Mouse (Mus musculus): Measurements from ENCODE around the gene Zfp518a. TPM values are rescaled to one million over a fixed set of nuclear protein-coding genes. Genes with fewer than 3 reads are reported as not detected.

Gene Zfp518a
- polyA plus RNA-seq (2015; fragmentation: Nextera tagmentation; extraction: Ambion mirVana), result 6.3 and 6.9 TPM in 2 replicates

- ATAC-seq (replicated peaks; ENCODE audit: extremely low read depth, insufficient read depth, low FRiP score), result peak; percentile 77
- Histone ChIP-seq H3K4me2 (ENCODE audit: low read depth, low read length) (peak within 1 kb of the TSS; percentile 84), H3K4me3 (ENCODE audit: low read length) (peak within 1 kb of the TSS; percentile 93), H3K4me1 (ENCODE audit: control insufficient read depth, insufficient read depth, low read length) (peaks cover 3% of the 10 kb centered on the region; the same call in 1 of the 2 replicates), H3K36me3 (ENCODE audit: control insufficient read depth, insufficient read depth) (no peaks in the 10 kb centered on the region), H3K27me3 (ENCODE audit: control insufficient read depth, insufficient read depth, low read length) (peaks cover 24% of the 10 kb centered on the region), H3K9ac (ENCODE audit: low read length) (peak within 1 kb of the TSS; percentile 85), H3K27ac (ENCODE audit: low read length) (peak within 1 kb of the TSS; percentile 91), H3K9me3 (replicated peaks; ENCODE audit: control insufficient read depth, low read length) (peaks cover 8% of the 10 kb centered on the region)
- WGBS, result under 1% methylated on average over 89 of the region's 89 CpGs
Observed at GRCm38 (mm10) chr19:40894519-40895392, at the start of gene Zfp518a. Gene Zfp518a (plus strand): TSS chr19:40894705.

- Histone ChIP-seq H3K4me2 (ENCODE audit: low read depth, low read length) (no peak overlapping the region), H3K9ac (ENCODE audit: low read length) (no peak overlapping the region), H3K27me3 (ENCODE audit: control insufficient read depth, insufficient read depth, low read length) (no peaks in the 10 kb centered on the region), H3K4me3 (ENCODE audit: low read length) (no peak overlapping the region), H3K9me3 (replicated peaks; ENCODE audit: control insufficient read depth, low read length) (no peaks in the 10 kb centered on the region), H3K27ac (ENCODE audit: low read length) (no peak overlapping the region), H3K4me1 (ENCODE audit: control insufficient read depth, insufficient read depth, low read length) (no peaks in the 10 kb centered on the region), H3K36me3 (ENCODE audit: control insufficient read depth, insufficient read depth) (peaks cover 23% of the 10 kb centered on the region)
- 85% methylated on average over 13 of the region's 13 CpGs for WGBS
- ATAC-seq (replicated peaks; ENCODE audit: extremely low read depth, insufficient read depth, low FRiP score), result no peak
Observed at GRCm38 (mm10) chr19:40844731-40845130, 49.8 kb upstream of the Zfp518a start.

GRCm38 (mm10) chr19:40849391-40849790, 45.1 kb upstream of the Zfp518a start:
- peaks cover 23% of the 10 kb centered on the region for H3K36me3 ChIP-seq (ENCODE audit: control insufficient read depth, insufficient read depth)
- H3K4me1 ChIP-seq (ENCODE audit: control insufficient read depth, insufficient read depth, low read length), result no peaks in the 10 kb centered on the region
- no peaks in the 10 kb centered on the region for H3K27me3 ChIP-seq (ENCODE audit: control insufficient read depth, insufficient read depth, low read length)
- no peak overlapping the region for H3K9ac ChIP-seq (ENCODE audit: low read length)
- H3K4me3 ChIP-seq (ENCODE audit: low read length), result no peak overlapping the region
- no peaks in the 10 kb centered on the region for H3K9me3 ChIP-seq (replicated peaks; ENCODE audit: control insufficient read depth, low read length)
- H3K27ac ChIP-seq (ENCODE audit: low read length), result no peak overlapping the region
- 83% methylated on average over 12 of the region's 12 CpGs for WGBS
- ATAC-seq (replicated peaks; ENCODE audit: extremely low read depth, insufficient read depth, low FRiP score), result no peak
- no peak overlapping the region for H3K4me2 ChIP-seq (ENCODE audit: low read depth, low read length)

- H3K9me3 ChIP-seq (replicated peaks; ENCODE audit: control insufficient read depth, low read length), result no peaks in the 10 kb centered on the region
- no peak overlapping the region; the same call in 1 of the 2 replicates for H3K4me2 ChIP-seq (ENCODE audit: low read depth, low read length)
- no peak; the same call in 1 of the 2 replicates for ATAC-seq (replicated peaks; ENCODE audit: extremely low read depth, insufficient read depth, low FRiP score)
- H3K4me3 ChIP-seq (ENCODE audit: low read length), result no peak overlapping the region
- H3K9ac ChIP-seq (ENCODE audit: low read length), result no peak overlapping the region
- peaks cover 12% of the 10 kb centered on the region for H3K4me1 ChIP-seq (ENCODE audit: control insufficient read depth, insufficient read depth, low read length)
- peak overlapping the region; percentile 18; the same call in 1 of the 2 replicates for H3K27ac ChIP-seq (ENCODE audit: low read length)
- H3K27me3 ChIP-seq (ENCODE audit: control insufficient read depth, insufficient read depth, low read length), result peaks cover 4% of the 10 kb centered on the region; the same call in 1 of the 2 replicates
- no peaks in the 10 kb centered on the region for H3K36me3 ChIP-seq (ENCODE audit: control insufficient read depth, insufficient read depth)
- 24% methylated on average over 4 of the region's 4 CpGs for WGBS
Observed at GRCm38 (mm10) chr19:40859555-40859954, 35.0 kb upstream of the Zfp518a start.

- peaks cover 11% of the 10 kb centered on the region for H3K27me3 ChIP-seq (ENCODE audit: control insufficient read depth, insufficient read depth, low read length)
- H3K9me3 ChIP-seq (replicated peaks; ENCODE audit: control insufficient read depth, low read length), result no peaks in the 10 kb centered on the region
- H3K27ac ChIP-seq (ENCODE audit: low read length), result no peak overlapping the region
- H3K36me3 ChIP-seq (ENCODE audit: control insufficient read depth, insufficient read depth), result no peaks in the 10 kb centered on the region
- 32% methylated on average over 5 of the region's 5 CpGs for WGBS
- no peak for ATAC-seq (replicated peaks; ENCODE audit: extremely low read depth, insufficient read depth, low FRiP score)
- no peak overlapping the region for H3K4me2 ChIP-seq (ENCODE audit: low read depth, low read length)
- no peak overlapping the region for H3K9ac ChIP-seq (ENCODE audit: low read length)
- H3K4me3 ChIP-seq (ENCODE audit: low read length), result no peak overlapping the region
- H3K4me1 ChIP-seq (ENCODE audit: control insufficient read depth, insufficient read depth, low read length), result 0 out of 2 replicates have a peak, but pooled peaks cover 2% of the 10 kb centered on the region
Observed at GRCm38 (mm10) chr19:40868284-40868683, 26.2 kb upstream of the Zfp518a start.

- 0 out of 2 replicates have a peak, but pooled peaks cover 2% of the 10 kb centered on the region for H3K4me1 ChIP-seq (ENCODE audit: control insufficient read depth, insufficient read depth, low read length)
- no peaks in the 10 kb centered on the region for H3K36me3 ChIP-seq (ENCODE audit: control insufficient read depth, insufficient read depth)
- no peak overlapping the region for H3K27ac ChIP-seq (ENCODE audit: low read length)
- no peak overlapping the region for H3K9ac ChIP-seq (ENCODE audit: low read length)
- peaks cover 16% of the 10 kb centered on the region for H3K27me3 ChIP-seq (ENCODE audit: control insufficient read depth, insufficient read depth, low read length)
- 0 out of 2 replicates have a peak, but pooled peaks cover 3% of the 10 kb centered on the region for H3K9me3 ChIP-seq (replicated peaks; ENCODE audit: control insufficient read depth, low read length)
- no peak for ATAC-seq (replicated peaks; ENCODE audit: extremely low read depth, insufficient read depth, low FRiP score)
- 88% methylated on average over 3 of the region's 3 CpGs for WGBS
- no peak overlapping the region for H3K4me3 ChIP-seq (ENCODE audit: low read length)
- no peak overlapping the region for H3K4me2 ChIP-seq (ENCODE audit: low read depth, low read length)
Observed at GRCm38 (mm10) chr19:40869425-40870105, 24.9 kb upstream of the Zfp518a start.

GRCm38 (mm10) chr19:40872955-40873665, 21.4 kb upstream of the Zfp518a start:
- 0 out of 2 replicates have a peak, but pooled peaks cover 3% of the 10 kb centered on the region for H3K9me3 ChIP-seq (replicated peaks; ENCODE audit: control insufficient read depth, low read length)
- peak overlapping the region; percentile 65 for H3K4me3 ChIP-seq (ENCODE audit: low read length)
- peak overlapping the region; percentile 55; the same call in 1 of the 2 replicates for H3K27ac ChIP-seq (ENCODE audit: low read length)
- H3K4me1 ChIP-seq (ENCODE audit: control insufficient read depth, insufficient read depth, low read length), result 0 out of 2 replicates have a peak, but pooled peaks cover 2% of the 10 kb centered on the region
- H3K9ac ChIP-seq (ENCODE audit: low read length), result peak overlapping the region; percentile 71
- peaks cover 42% of the 10 kb centered on the region for H3K27me3 ChIP-seq (ENCODE audit: control insufficient read depth, insufficient read depth, low read length)
- H3K36me3 ChIP-seq (ENCODE audit: control insufficient read depth, insufficient read depth), result no peaks in the 10 kb centered on the region
- 1% methylated on average over 51 of the region's 51 CpGs for WGBS
- H3K4me2 ChIP-seq (ENCODE audit: low read depth, low read length), result peak overlapping the region; percentile 90
- peak; percentile 95 for ATAC-seq (replicated peaks; ENCODE audit: extremely low read depth, insufficient read depth, low FRiP score)

GRCm38 (mm10) chr19:40881700-40882099, 12.8 kb upstream of the Zfp518a start:
- H3K27ac ChIP-seq (ENCODE audit: low read length), result no peak overlapping the region
- H3K4me3 ChIP-seq (ENCODE audit: low read length), result no peak overlapping the region
- H3K4me1 ChIP-seq (ENCODE audit: control insufficient read depth, insufficient read depth, low read length), result no peaks in the 10 kb centered on the region
- H3K9ac ChIP-seq (ENCODE audit: low read length), result no peak overlapping the region
- H3K36me3 ChIP-seq (ENCODE audit: control insufficient read depth, insufficient read depth), result no peaks in the 10 kb centered on the region
- no peak overlapping the region for H3K4me2 ChIP-seq (ENCODE audit: low read depth, low read length)
- no peaks in the 10 kb centered on the region for H3K9me3 ChIP-seq (replicated peaks; ENCODE audit: control insufficient read depth, low read length)
- H3K27me3 ChIP-seq (ENCODE audit: control insufficient read depth, insufficient read depth, low read length), result peaks cover 56% of the 10 kb centered on the region
- ATAC-seq (replicated peaks; ENCODE audit: extremely low read depth, insufficient read depth, low FRiP score), result no peak
- 77% methylated on average over 4 of the region's 4 CpGs for WGBS
